Mouse (Mus musculus): Measurements from ENCODE around the gene Jup.
"Not testable (repeated sequence)": the region's sequence is repeated elsewhere in the genome, so short reads cannot be mapped to it uniquely, and the experiment has no call there.

Gene Jup

DNA sequence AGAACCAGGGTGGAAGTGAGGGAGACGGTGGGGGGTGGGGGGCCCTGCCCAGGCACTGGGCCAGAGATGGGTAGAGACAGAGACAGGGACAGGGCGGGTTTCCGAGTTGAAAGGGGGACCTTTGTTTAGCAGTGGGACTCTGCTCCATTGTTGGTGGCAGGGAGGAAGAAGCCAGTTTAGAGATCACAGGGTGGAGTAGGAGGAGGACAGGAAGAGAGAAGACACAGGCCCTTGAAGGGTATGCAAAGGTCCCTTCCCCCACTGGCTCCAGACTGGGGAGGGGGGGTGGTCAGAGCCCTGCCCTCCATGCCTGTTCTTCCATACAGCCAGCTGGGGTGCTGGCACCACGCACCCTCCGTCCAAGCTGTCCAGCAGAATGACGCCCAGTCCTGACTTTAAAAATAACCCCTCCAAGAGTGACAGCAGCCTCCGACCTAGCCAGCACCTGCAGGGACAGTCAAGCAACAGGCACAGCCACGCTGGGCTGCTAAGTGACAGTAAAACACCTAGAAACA, 7.6 kb downstream of the Jup start:
- DNase-seq = peak; percentile 91

DNA sequence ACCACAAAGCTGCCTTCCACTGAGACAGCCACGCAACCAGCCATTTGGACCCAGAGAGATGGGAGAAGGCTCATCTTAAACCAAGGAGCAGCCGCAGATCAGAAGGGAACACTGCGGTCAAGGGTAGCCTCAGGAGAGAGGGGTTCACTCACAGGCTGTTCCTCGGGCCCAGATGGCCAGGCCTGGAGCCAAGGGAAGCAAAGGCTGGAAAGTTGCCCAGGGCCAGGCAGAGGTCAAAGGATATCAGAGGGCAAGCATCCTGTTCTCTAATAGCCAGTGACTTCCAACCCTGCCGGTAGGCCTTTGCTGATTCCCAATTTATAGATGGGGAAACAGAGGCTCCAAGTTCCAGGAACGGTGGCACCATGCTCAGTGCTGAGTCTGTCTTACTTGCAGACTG, 9.0 kb downstream of the Jup start:
- peak; percentile 89 for DNase-seq

DNA sequence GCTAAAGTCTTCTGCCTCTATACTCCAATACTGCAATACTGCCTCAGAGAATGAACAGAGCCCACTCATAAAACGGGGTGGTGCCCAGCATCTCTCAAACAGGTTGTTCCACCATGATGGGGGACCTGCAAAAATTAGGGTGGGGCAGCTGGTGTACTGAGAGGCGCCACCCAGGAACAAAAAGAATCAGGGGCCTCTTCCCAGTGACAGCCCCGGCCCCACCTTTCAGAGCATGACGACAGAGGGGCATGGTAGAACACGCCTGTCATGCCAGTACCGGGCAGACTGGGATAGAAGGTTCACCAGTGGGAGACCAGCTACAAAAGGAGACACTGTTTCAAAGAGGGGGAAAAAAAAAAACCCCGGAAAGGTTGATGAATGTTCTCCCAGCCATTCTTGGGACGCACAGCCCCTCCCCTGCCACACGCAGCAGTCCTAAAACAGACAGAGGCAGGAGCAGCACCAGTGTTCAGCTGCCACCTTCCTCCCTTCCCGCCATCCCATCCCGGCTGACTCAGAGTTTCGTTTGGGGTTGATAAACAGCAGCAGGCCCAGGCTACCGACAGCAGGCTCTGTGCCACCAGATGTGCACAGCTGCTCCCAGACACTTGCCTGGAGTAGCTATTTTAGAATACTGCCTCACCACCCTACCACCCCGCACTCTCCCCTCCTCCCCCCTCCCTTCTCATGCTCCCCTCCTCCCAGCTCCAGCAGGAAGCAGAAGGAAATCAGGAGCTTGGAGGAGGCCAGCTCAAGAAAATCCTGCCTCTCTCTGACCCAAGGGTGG, 9.8 kb downstream of the Jup start:
- peak; percentile 84 for DNase-seq

DNA sequence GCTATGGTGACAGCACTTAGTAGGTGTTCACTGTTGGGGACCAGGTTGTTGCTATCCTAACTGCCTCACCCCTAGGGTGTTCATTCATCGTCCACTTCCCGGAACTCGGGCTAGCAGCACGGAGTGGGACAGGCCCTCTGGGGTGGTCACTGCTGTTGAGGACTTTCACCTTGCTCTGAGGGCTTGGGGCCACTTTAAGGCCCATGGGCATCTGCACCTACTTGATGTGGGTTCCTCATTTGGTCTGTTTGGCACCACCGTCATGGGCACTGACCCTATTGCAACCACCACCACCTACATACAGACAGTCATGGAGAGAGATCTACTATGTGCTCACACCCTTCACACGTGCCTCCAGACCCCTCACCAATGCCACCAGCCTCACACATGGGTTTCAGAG, 10.5 kb downstream of the Jup start:
- no peak for DNase-seq

DNA sequence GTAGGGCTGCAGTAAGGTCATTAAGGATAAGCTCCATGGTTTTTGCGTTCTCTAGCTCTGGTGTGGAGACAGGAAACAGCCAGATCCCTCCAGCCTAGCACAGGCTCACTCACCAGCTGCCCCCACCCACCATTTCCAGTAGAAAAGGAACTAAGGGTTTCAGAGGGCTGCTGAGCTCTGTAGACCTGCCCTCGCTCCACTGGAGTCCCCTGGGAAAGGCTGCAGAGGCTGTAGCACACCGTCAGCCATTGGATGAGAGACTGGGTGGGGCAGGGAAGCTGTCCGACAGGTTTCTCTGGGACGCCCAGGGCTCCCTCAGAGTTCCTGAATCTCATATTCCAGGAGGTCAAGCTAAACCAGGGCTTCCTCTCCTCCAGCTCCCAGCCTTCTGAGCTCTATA, 11.0 kb downstream of the Jup start:
- peak; percentile 81 for DNase-seq

DNA sequence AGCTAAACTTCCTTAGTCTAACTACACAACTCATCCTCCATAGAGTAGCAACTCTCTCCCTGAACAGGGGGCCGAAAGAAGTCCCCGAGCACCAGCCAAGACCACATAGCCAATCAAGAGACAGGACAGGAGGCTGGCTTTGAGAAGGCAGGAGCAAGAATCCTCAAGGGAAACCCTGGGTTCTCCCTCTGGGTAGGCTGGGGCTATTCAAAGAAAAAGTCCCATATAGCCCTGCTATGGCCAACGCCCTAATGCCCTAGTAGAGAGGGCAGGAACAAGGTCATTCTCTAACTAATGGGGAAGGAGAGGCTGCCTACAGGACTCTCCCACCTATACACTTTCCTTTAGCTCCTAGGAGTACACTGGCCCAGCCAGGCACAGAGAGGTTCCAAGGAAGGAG, 12.5 kb downstream of the Jup start:
- DNase-seq = no peak

DNA sequence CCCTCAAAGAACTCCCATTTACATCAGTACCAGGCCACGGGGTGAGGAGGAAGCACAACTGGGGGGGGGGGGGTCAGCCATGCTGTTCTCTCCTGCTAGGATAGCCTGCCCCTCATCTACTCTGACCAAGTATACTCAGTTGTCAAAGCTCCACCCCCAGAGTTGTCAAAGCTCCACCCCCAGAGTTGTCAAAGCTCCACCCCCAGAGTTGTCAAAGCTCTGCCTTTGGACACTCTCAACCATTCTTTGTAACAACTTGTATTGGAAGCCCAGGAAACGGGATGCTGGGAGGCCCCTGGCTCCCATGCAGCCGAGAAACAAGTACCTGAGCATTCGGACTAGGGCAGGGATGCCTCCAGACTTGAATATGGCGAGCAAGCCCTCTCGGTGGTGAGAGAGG, 14.9 kb downstream of the Jup start:
- no peak for DNase-seq

DNA sequence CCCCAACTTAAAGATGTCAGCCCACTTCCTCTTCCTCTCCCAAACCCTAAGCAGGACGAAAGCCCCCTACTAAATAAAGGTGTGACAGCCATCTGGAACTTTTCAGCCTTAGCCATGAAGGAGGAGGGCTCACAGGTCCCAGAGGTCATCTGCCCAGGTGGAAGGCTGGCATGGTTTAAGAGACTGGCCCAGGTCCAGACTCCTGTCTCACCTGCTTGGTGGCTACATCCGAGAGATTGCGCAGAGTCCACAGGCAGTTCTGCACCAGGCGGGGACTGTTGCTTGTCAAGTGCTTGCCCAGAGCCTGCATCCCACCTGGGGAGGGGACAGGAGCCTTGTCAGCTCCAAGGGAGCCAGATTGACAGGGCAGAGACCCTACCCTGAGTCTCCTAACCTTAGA, 18.3 kb downstream of the Jup start:
- DNase-seq = no peak

DNA sequence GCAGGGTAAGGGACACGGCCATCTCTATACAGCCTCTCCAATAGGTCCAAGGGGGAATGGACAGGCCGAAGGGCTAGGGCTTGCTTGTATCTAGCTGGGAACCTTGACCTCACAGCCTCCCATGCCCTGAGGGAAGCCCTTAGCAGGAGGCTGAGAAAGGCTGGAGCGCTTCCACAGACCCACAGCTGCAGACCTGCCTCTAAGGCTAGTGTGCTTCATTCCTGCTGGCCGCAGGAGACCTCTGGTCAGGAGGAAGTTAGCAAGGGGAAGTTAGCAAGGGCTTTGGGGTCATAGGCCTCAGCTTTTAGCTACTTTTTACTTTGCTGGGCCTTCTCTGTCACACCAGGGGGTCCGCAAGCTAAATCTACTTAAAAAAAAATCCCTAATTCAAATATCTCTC, 19.1 kb downstream of the Jup start:
- DNase-seq = no peak

DNA sequence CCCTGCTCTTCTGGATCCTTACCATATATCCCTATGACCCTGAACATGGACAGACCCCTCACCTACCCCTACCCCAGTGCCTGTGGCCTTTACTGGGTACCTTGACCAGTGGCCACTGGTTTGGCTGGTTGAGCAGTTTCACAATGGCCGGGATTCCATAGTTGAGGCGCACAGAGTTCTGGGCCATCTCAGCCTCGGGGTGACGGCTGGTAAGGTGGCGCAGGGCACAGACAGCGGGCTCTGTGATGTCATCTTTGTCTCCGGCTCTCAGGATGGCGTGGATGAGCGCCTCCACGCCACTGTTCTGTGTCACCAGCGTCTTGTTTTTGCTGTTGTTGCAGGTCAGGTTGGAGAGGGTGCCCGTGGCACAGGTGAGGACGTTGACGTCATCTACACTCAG, 19.6 kb downstream of the Jup start:
- no peak for DNase-seq

DNA sequence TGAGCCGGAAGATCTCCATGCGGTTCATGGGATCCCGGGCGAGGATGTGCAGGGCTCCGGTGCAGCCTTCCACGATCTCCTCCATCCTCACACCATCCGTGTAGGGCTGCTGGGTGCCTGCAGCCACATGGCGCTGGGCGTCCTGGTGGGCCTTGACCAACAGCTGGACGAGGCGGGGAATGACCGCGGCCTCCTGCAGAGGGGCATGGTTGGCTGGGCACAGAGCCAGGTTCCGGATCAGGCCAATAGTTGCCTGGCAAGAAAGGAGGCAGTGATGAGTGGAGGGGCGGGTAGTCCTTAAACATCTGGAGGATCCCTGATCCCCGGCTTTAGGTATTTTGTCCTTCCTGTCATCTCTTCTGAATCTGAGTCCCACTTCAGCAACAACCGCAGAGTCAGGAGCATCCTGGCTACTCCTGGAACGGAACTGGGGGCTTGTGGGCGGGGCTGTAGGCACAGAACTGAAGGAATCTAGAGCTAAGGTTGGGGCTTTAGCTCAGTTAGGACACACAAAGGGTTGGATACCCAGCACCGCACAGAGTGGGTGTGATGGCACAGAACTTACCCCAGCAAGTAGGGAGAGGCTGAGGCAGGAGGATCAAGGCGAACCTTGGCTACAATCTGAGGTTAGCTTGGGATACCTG, 20.7 kb downstream of the Jup start:
- DNase-seq = no peak

DNA sequence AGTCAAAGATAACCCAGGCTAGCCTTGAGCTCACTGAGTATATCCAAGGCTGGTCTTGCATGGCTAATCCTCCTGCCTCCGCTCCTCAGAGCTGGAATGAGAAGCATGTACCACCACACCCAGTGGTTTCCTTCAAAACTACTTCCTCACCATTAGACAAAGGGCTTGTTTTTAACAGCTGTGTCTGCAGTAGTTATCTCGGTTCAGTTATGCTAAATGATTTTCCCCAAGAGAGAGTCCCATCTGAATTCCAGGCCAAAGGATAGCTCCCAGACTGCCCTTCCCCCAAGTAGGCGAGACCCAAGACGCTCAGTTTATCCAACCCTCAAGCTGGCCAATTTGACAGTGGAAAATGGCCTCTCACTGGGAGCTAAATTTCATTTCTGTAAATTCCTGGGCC, 21.6 kb downstream of the Jup start:
- DNase-seq = no peak

DNA sequence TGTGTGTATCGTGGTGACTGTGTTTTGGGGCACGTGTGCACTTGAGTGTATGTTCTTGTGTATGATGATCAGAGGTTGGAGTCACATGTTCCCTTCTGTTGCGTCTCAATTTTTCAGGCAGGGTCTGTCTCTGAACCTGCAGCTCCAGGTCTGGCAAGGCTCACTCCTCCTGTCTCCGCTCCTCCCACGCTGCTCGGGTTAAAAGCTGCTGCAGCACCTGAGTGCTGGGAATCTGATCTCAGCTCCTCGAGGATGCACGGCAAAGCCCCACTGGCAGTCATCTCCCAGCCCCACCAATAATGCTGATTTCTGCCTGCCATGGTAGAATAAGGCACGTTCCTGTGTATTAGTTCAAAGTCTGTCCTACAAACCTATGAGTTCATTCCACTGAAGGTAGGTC, 22.4 kb downstream of the Jup start:
- no peak for DNase-seq

DNA sequence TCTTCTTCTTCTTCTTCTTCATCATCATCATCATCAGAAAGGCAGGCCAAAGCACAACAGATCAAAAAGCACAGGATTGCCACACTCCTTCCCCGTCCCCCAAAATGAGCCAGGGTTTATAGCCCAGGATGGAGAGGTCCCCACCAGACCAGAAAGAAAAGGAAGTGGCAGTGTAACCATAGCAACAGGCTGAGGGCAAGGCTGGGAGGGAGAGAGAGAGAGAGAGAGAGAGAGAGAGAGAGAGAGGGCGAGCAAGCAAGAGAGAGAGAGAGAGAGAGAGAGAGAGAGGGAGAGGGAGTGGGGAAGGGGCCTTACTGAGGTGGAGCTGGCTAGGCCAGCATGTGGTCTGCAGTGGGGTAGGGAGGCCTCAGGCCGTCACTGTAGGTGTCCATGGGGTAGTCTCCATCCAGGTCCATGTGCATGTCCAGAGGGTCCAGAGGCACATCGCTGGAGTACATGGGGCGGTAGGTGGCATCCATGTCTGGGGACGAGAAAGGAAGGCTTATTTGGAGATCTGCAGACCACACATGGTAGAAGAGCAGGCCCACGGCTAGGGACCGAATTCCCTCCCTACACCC, 25.5 kb downstream of the Jup start:
- DNase-seq = no peak

DNA sequence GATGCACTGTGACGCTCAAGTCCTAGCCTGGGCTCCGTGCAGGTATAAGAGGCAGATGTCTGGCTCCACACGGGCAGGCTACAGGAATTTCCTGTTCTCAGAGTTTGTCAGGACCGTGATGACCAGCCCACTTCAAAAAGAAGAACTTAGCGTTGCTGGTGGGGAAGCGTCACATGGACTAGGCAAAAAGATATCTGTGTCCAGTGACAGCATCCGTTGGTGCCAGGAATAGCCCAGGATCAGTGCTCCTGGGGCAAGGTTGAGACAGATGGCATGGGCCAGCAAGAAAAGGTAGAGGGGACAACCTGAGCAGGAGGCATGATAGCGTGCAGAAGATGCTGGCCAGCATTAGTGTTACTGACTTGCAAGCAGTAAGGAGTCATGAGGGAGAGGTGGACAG, 27.7 kb downstream of the Jup start:
- no peak for DNase-seq

DNA sequence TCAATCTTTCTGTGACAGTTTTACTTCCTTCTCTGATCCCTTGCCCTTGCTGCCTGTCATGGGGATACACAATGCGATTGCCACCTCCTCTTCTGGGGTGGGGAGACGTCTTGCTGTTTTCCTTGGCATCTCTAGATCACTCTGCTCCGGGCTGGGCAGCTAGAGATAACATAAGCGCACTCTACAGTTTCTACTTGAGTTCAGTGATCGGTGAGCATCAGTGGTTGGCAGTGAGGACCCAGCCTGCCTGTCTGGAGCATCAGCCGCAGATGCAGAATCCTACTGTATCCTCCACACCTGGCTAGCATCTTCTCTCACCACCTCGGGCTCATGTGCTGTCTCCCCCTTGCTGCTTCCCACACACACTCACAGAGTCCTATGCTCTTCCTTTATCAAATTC, 28.4 kb downstream of the Jup start:
- DNase-seq = no peak

DNA sequence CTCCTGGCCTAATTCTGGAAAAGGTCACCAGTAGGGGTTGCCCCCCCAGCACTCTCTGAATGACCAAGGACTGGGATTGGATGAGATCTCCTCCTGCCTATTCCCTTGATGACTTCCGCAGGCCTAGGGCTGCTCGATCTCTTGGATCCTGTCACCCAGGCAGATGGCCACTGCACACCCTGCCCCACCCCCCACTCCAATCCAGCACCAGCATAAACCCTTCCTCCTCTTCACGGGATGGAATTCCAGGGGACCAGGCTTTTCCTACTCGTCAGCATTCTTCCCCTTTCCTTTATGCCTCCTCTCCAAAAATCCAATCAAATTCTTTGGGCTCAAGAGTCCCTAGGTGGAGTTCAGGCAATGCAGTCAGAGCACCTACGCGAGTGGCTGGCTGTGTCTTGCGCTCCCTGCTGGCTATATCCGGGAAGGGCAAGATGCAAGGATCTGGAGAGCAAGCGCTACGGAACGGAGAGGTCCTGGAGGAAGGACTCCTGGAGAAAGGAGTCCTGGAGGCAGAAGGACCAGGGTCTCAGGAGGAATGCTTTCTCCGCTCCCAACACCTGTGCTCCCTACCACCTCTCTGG, 34.5 kb downstream of the Jup start:
- peak; percentile 88 for DNase-seq

DNA sequence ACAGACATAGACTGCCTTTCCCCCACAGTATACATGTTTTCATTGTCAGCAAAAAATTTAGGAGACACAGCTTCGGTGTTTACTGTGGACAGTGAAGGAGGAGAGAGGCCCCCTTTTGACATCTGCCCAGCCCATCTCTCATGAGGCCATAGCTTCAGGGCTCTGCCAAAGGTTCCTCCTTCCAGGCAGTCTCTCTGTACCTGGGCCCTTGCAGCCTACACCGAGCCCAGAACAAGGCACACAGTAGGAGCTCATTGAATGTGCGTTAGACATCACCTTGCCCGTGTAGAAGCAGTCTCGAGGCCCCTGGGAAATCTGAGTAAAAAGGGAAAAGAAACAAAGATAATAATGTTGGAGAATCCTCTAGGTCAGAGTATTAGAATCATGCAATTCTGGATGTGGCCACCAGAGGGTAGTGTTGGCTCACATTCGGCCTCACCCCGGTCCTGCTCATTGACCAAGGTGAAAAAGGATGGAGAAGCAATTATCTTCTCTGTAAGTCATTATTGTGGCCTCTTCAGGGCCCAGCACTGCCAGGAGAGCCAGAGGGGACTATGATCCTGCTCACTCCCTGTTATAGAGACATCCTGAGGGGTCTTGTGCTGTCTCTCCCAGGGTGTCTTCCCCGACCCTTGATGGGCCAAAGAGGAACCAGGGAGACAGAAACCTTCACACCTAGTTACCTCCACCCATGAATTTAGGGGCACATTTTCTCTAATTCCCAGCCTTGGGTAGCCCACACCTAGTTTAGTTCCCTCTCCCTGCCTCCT, 35.2 kb downstream of the Jup start:
- DNase-seq = peak; percentile 87

DNA sequence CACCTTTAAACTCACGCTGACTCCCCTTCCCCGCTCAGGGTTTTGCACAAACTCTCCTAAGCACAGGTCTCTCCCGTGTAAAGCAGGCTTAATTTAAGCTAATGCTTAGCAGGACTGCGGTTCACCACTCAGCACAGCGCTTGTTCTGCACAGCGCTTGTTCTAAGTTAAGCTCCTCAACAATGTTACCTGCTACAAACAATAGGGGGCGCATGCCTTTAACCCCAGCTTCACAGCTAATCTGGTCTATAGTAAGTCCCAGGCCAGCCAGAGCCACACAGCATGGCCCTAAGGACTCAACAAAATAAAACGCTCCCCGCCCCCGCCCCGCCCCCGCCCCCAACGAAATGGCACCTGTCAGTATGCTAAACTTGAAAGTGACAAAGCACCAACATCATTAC, 36.5 kb downstream of the Jup start:
- not testable (repeated sequence) for DNase-seq

DNA sequence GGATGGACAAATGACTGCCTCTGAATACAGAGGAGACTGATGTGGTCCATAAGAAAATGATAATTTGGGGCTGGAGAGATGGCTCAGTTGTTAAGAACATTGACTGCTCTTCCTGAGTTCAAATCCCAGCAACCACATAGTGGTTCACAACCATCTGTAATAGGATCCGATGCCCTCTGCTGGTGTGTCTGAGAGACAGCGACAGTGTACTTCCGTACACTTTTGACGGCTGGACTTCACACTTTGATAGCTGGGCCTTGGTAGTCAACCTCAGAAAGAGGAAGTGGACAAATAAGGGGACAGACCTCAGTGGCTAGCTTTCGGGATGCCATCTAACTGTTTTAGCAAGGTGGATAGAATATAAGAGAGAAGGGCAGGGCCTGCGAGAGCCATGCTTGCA, 37.4 kb downstream of the Jup start:
- DNase-seq = no peak

DNA sequence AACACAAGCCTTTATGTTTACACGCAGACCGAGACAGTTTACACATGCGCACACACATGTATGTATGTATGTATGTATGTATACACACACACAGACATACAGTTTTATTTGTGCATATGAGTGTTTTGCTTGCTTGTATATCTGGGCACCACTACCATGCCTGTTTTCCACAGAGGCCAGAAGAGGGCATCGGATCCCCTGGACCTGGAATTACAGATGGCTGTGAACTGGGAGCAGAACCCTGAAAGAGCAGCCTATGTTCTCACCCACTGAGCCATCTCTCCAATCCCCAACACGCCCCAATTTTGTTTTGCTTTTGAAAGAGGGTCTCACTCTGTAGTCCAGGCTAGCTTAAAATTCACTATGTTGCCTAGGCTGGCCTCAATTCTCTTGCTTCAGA, 40.2 kb downstream of the Jup start:
- no peak for DNase-seq

DNA sequence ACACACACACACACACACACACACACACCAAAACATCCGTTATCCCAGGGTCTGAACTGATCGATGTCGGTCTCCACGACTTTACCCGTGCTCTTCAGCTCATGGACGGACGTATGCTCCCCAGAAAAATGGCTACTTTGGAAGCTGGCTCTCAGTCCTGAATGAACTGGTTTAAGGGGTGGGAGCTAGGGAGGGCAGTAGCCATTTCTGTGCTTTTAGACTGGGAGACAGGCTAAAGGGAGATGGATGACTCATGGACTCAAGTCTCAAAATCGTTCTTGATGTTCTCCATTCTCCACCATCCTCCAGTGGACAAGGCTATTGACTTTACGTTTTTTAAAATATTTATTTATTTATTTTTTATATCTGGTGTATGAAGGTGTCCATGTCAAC, 40.7 kb downstream of the Jup start:
- DNase-seq = no peak

Measured in lung, postnatal 36 days (tissue).